Mouse (Mus musculus): Measurements from ENCODE around the gene Frmd4a.

GRCm38 (mm10) chr2:4529254-4529729, 511.8 kb downstream of the Frmd4a start:
- TF ChIP-seq CTCF (IDR thresholded peaks at IDR 0.05; ENCODE audit: borderline replicate concordance, extremely low read depth, insufficient read depth, insufficient read length) (no peak), POLR2A (IDR thresholded peaks at IDR 0.05; ENCODE audit: borderline replicate concordance, extremely low read depth, insufficient read depth, insufficient read length, poor library complexity, severe bottlenecking) (no peak)
